Mouse (Mus musculus) left cerebral cortex, adult 8-10 months (tissue): ENCODE results near the gene Nms. TPM values are rescaled to one million over a fixed set of nuclear protein-coding genes. Genes with fewer than 3 reads are reported as not detected.

Experiments
- DNase-seq, 2 experiments: peaks; one replicate each; pipeline ENCODE4 v3.0.0; 2022; ENCODE audit warnings: low spot score in 2 of 2
- total RNA-seq, 4 experiments: library from RNA; stranded (reverse); gene quantifications; 2 replicates each; pipeline ENCODE4 v1.2.4; 2022

The Nms gene
- total RNA-seq, 4 experiments from 2014 or later = not detected

GRCm38 (mm10) chr1:38992365-38992764, 53.4 kb downstream of the Nms start:
- no peak for DNase-seq

Other genes with a start within 250 kb of the Nms start
- gene Lonrf2, start 102.4 kb upstream of the Nms start, total RNA-seq = 100 to 1,000 TPM; 109 to 123 (median 115) TPM
- gene Chst10, start 41.0 kb upstream of the Nms start, total RNA-seq = 10 to 100 TPM; 56.6 to 62.5 (median 60.8) TPM
- 10 to 100 TPM; 34.3 to 37.5 (median 34.4) TPM for gene Pdcl3, start 46.5 kb downstream of the Nms start, total RNA-seq